Mouse (Mus musculus): Measurements from ENCODE around the gene Hspb8. TPM values are rescaled to one million over a fixed set of nuclear protein-coding genes. Genes with fewer than 3 reads are reported as not detected.
"Not testable (repeated sequence)": the region's sequence is repeated elsewhere in the genome, so short reads cannot be mapped to it uniquely, and the experiment has no call there.

Gene Hspb8
- polyA plus RNA-seq, 1 experiment from 2014 or later, result 8.6 TPM

- WGBS, result 54% methylated on average over 10 of the region's 10 CpGs
- H3K4me1 ChIP-seq, result peaks cover 34% of the 10 kb centered on the region
- peaks cover 8% of the 10 kb centered on the region; the same call in 1 of the 2 replicates for H3K36me3 ChIP-seq (replicated peaks)
- DNase-seq (ENCODE audit: extremely low spot score, low spot score), result no peak
- no peaks in the 10 kb centered on the region for H3K9me3 ChIP-seq
- no peak overlapping the region for H3K4me3 ChIP-seq
- H3K27ac ChIP-seq, result no peak overlapping the region
- peaks cover 79% of the 10 kb centered on the region for H3K27me3 ChIP-seq (ENCODE audit: poor library complexity, severe bottlenecking)
Measured at GRCm38 (mm10) chr5:116445634-116446367, 23.1 kb upstream of the Hspb8 start.

DNA sequence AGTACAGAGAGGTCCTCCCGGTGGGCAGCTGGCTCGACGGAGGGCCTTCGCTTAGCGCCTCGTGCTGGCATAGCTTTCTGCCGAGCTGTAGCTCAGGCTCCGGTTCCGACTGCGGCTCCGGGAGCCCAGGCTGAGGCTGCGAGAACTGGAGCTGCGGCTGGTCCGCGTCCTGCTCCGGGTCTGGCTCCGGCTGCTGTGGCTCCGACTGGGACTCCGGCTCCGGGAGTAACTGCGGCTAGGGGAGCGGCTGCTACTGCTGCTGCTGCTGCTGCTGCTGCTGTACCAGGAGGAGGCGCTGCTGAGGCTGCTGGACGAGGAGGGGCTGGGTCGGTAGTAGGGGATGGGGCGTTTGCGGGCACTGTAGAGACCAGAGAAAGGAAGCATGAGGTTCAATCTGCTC is 21.9 kb upstream of the Hspb8 start:
- H3K9me3 ChIP-seq, result no peaks in the 10 kb centered on the region
- no peak for DNase-seq (ENCODE audit: extremely low spot score, low spot score)
- peaks cover 66% of the 10 kb centered on the region for H3K27me3 ChIP-seq (ENCODE audit: poor library complexity, severe bottlenecking)

GRCm38 (mm10) chr5:116443459-116443940 is 20.8 kb upstream of the Hspb8 start:
- Histone ChIP-seq H3K27ac (no peak overlapping the region), H3K36me3 (replicated peaks) (peaks cover 8% of the 10 kb centered on the region; the same call in 1 of the 2 replicates), H3K4me1 (peaks cover 27% of the 10 kb centered on the region), H3K4me3 (no peak overlapping the region), H3K27me3 (ENCODE audit: poor library complexity, severe bottlenecking) (peaks cover 56% of the 10 kb centered on the region), H3K9me3 (no peaks in the 10 kb centered on the region)
- no peak for DNase-seq (ENCODE audit: extremely low spot score, low spot score)
- WGBS, result 82% methylated on average over 8 of the region's 8 CpGs

More for the DNA sequence above, 21.9 kb upstream of the Hspb8 start:
- H3K4me1 ChIP-seq, result peaks cover 36% of the 10 kb centered on the region
- H3K4me3 ChIP-seq, result no peak overlapping the region
- H3K36me3 ChIP-seq (replicated peaks), result peaks cover 8% of the 10 kb centered on the region; the same call in 1 of the 2 replicates
- WGBS, result 63% methylated on average over 27 of the region's 27 CpGs
- H3K27ac ChIP-seq, result no peak overlapping the region

GRCm38 (mm10) chr5:116442697-116443458 is 20.2 kb upstream of the Hspb8 start:
- Histone ChIP-seq H3K27ac (no peak overlapping the region), H3K36me3 (replicated peaks) (peaks cover 8% of the 10 kb centered on the region; the same call in 1 of the 2 replicates), H3K4me1 (peaks cover 27% of the 10 kb centered on the region), H3K4me3 (no peak overlapping the region), H3K9me3 (no peaks in the 10 kb centered on the region), H3K27me3 (ENCODE audit: poor library complexity, severe bottlenecking) (peaks cover 50% of the 10 kb centered on the region)
- no peak for DNase-seq (ENCODE audit: extremely low spot score, low spot score)
- 71% methylated on average over 7 of the region's 7 CpGs for WGBS

GRCm38 (mm10) chr5:116440251-116440650 is 17.6 kb upstream of the Hspb8 start:
- no peak for DNase-seq (ENCODE audit: extremely low spot score, low spot score)
- Histone ChIP-seq H3K36me3 (replicated peaks) (peaks cover 8% of the 10 kb centered on the region; the same call in 1 of the 2 replicates), H3K4me3 (no peak overlapping the region), H3K27ac (no peak overlapping the region), H3K27me3 (ENCODE audit: poor library complexity, severe bottlenecking) (peaks cover 25% of the 10 kb centered on the region), H3K4me1 (peaks cover 19% of the 10 kb centered on the region), H3K9me3 (no peaks in the 10 kb centered on the region)
- 67% methylated on average over 4 of the region's 4 CpGs for WGBS

- 33% methylated on average over 4 of the region's 4 CpGs for WGBS
- peaks cover 20% of the 10 kb centered on the region for H3K4me1 ChIP-seq
- no peak for DNase-seq (ENCODE audit: extremely low spot score, low spot score)
- H3K27me3 ChIP-seq (ENCODE audit: poor library complexity, severe bottlenecking), result peaks cover 7% of the 10 kb centered on the region
- H3K36me3 ChIP-seq (replicated peaks), result no peaks in the 10 kb centered on the region
- no peak overlapping the region for H3K4me3 ChIP-seq
- no peaks in the 10 kb centered on the region for H3K9me3 ChIP-seq
- H3K27ac ChIP-seq, result no peak overlapping the region
Measured at GRCm38 (mm10) chr5:116438328-116438727, 15.7 kb upstream of the Hspb8 start.

DNA sequence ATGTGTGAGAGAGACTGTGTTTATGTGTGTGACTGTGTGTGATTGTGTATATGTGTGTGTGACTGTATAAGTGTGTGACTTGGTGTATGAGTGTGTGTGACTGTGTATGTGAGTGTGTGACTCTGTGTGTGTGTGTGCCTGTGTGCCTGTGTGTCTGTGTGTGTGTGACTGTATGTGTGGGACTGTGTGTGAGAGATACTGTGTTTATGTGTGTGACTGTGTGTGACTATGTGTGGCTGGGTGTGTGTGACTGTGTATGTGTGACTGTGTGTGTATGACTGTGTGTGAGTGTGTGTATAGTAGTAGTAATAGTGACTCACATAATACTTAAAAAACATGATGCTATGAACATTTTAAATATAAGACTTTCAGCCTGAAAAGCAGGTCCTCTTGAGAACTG is 13.5 kb upstream of the Hspb8 start:
- no peak overlapping the region for H3K27ac ChIP-seq
- H3K4me1 ChIP-seq, result peaks cover 26% of the 10 kb centered on the region
- H3K27me3 ChIP-seq (ENCODE audit: poor library complexity, severe bottlenecking), result no peaks in the 10 kb centered on the region
- DNase-seq (ENCODE audit: extremely low spot score, low spot score), result no peak
- no peaks in the 10 kb centered on the region for H3K36me3 ChIP-seq (replicated peaks)
- H3K4me3 ChIP-seq, result no peak overlapping the region
- no peaks in the 10 kb centered on the region for H3K9me3 ChIP-seq

DNA sequence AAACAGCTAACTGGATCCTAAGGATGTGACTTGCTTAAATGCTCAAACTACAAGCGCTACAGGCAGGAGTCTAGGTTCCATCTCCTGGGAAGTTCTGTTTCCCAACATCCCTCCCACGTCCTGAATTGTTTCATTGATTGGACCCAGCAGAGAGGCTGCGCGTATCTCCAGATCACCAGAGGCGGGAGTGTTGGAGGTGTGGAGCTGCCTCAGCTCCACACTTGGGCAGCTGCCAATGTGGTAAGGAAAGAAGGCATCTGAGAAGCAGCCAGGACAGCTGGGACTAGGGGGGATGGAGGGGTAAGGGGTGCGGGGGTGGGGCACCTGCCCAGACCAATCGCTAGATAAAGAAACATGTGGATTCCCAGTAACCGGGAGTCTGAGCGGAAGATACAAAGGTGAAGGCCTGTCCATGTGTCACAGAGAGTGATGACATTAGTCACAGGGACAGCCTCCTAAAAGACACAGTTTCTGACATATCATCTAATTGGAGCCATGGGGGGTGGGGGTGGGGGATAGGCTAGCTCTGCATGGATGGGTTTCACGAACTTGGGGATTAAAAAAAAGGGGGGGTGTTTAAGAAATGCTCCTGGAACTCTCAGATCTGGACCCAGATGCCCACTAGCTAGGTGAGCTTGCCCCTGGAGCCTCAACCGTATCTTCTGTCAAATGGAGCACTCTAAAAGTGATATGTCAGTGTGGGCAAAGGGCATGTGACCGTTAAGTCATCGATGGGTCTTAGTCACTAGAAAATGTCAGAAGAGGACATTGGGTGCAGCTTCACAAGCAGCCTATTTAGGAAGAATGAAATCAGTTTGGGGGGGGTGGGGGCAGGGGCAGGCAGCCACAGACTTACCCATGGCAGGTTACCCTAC is 12.5 kb upstream of the Hspb8 start:
- DNase-seq (ENCODE audit: extremely low spot score, low spot score), result no peak
- H3K4me1 ChIP-seq, result peaks cover 23% of the 10 kb centered on the region
- WGBS, result 81% methylated on average over 13 of the region's 13 CpGs
- no peaks in the 10 kb centered on the region for H3K27me3 ChIP-seq (ENCODE audit: poor library complexity, severe bottlenecking)
- no peaks in the 10 kb centered on the region for H3K9me3 ChIP-seq
- no peaks in the 10 kb centered on the region for H3K36me3 ChIP-seq (replicated peaks)
- H3K4me3 ChIP-seq, result no peak overlapping the region
- H3K27ac ChIP-seq, result no peak overlapping the region

DNA sequence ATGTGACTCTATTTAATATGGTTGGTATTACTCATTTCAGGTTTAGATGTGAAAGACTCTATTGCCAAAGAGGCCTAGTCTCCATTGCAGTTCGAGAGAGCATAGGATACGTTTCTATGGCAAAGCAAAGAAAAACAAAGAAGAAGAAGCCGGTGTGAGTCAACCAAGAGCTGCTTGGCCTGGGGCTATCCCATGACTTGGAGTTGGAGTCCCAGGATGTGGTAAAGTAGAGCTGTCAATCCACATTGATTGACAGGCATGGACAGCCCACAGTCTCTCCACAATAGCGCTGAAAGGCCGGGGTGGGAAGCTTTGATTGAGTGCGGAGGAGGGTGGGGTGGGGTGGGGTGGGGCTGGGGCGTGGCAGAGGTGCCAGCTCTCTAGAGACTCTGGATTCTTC is 10.2 kb upstream of the Hspb8 start:
- no peaks in the 10 kb centered on the region for H3K27me3 ChIP-seq (ENCODE audit: poor library complexity, severe bottlenecking)
- peaks cover 24% of the 10 kb centered on the region for H3K4me1 ChIP-seq
- 51% methylated on average over 7 of the region's 7 CpGs for WGBS
- no peak overlapping the region for H3K27ac ChIP-seq
- H3K9me3 ChIP-seq, result no peaks in the 10 kb centered on the region
- no peak for DNase-seq (ENCODE audit: extremely low spot score, low spot score)
- H3K4me3 ChIP-seq, result no peak overlapping the region
- no peaks in the 10 kb centered on the region for H3K36me3 ChIP-seq (replicated peaks)

GRCm38 (mm10) chr5:116426701-116427100 is 4.0 kb upstream of the Hspb8 start:
- Histone ChIP-seq H3K4me3 (no peak overlapping the region), H3K27ac (no peak overlapping the region), H3K4me1 (peaks cover 32% of the 10 kb centered on the region), H3K9me3 (no peaks in the 10 kb centered on the region), H3K27me3 (ENCODE audit: poor library complexity, severe bottlenecking) (peaks cover 25% of the 10 kb centered on the region), H3K36me3 (replicated peaks) (no peaks in the 10 kb centered on the region)
- DNase-seq (ENCODE audit: extremely low spot score, low spot score), result no peak
- WGBS, result 79% methylated on average over 2 of the region's 2 CpGs

DNA sequence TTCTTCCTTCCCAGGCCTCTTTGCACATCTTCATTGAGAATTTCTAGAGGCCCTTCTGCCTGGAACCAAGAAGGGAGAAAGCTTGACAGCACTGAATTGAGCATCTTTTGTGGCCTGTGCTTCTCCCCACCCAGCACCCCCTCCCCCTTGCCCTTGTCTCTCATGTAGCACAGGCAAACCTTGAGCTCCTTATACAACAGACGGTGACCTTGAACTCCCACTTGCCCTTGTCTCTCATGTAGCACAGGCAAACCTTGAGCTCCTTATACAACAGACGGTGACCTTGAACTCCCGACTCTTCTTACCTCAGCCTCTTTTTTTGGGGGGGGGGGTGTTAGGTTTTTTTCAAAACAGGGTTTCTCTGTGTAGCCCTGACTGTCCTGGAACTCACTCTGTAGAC is 3.0 kb upstream of the Hspb8 start:
- H3K4me3 ChIP-seq; H3K27ac ChIP-seq; DNase-seq (ENCODE audit: extremely low spot score, low spot score); H3K36me3 ChIP-seq (replicated peaks); H3K9me3 ChIP-seq: not testable (repeated sequence)
- WGBS, result 95% methylated on average over 3 of the region's 3 CpGs
- Histone ChIP-seq H3K27me3 (ENCODE audit: poor library complexity, severe bottlenecking) (peaks cover 28% of the 10 kb centered on the region), H3K4me1 (peaks cover 39% of the 10 kb centered on the region)

GRCm38 (mm10) chr5:116425273-116425672 is 2.6 kb upstream of the Hspb8 start:
- Histone ChIP-seq H3K36me3 (replicated peaks) (no peaks in the 10 kb centered on the region), H3K27me3 (ENCODE audit: poor library complexity, severe bottlenecking) (peaks cover 28% of the 10 kb centered on the region), H3K4me3 (no peak overlapping the region), H3K27ac (no peak overlapping the region), H3K9me3 (no peaks in the 10 kb centered on the region), H3K4me1 (peaks cover 43% of the 10 kb centered on the region)
- WGBS, result 83% methylated on average over 7 of the region's 7 CpGs
- DNase-seq (ENCODE audit: extremely low spot score, low spot score), result no peak
